Mouse (Mus musculus): ENCODE measurements around the gene Stxbp1. TPM values are rescaled to one million over a fixed set of nuclear protein-coding genes. Genes with fewer than 3 reads are reported as not detected.

The Stxbp1 gene
- polyA plus RNA-seq (2015; fragmentation: Nextera tagmentation; extraction: Ambion mirVana), result 24.2 and 45.3 TPM in 2 replicates

DNA sequence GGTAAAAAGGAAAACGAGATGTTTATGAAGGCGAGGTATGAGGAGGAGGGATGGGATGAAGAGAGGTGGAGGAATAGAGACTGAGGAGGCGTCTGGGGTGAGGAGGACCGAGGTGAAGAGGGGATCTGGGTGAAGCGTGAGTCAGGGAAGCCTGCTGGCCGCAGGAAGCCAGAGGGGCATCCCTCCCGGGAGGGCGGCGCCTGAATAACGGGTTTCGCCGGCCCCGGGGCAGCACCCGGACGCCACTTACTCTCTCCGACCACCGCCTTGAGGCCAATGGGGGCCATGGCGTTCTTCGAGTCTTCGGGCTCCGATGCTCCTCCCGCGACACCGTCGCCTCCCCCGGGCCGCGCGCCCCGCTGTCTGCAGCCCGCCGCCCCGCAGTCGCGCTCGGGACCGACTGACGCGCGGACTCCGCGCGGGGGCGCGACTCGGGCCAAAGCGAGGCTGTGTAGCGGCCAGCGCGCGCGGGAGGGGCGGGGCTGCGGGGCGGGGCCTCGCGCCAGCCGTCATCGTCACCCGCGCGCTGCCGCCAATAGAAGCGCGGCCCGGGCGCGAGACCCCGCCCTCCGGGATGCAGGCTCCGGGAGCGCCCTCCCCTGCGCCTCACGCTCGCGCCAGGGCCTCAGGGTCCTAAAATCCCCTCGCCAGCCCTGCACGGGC is at the start of gene Stxbp1:
Stxbp1 (minus strand) TSS at position 441 of the 663 bp plus-strand sequence.

DNA sequence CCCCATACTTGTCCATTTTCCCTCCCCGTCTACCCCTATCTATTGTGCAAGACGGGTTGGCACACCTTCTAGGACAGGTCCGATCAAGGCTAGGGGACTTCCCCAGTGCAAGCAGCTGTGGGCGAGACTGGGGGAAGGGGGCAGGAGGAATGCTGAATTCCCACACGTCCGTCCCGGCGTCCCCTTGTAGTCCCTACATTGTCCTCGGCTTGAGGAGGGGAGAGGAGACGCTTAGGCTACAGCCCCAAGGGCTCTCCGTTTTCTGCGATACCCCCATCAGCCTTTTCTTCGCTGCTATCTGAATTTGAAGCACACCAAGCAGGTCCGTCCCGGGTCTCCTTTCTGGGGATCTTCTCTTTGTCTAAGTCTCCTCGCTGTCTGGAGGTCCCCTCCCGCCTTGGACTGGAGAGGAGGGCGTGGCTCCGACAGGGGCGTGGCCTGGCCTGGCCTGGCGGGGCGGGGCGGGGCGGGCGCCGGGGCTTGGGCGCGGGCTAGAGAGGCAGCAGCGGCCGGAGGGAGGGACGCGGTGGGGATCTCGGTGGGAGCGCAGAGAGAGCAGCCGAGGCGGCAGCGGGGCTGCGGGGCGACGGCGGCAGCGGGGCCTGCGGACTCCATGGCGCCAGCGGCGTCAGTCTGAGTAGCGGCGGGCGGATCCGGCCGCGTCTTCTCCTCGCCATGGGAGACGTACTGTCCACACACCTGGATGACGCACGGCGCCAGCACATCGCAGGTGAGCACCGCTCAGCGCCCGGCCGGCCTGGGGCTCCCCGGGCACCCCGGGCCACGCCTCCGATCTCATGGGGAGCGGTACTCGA is 28.8 kb upstream of the Stxbp1 start, which contains the start of gene Fam129b:
Fam129b (plus strand) TSS at position 440 of the 815 bp plus-strand sequence.

DNA sequence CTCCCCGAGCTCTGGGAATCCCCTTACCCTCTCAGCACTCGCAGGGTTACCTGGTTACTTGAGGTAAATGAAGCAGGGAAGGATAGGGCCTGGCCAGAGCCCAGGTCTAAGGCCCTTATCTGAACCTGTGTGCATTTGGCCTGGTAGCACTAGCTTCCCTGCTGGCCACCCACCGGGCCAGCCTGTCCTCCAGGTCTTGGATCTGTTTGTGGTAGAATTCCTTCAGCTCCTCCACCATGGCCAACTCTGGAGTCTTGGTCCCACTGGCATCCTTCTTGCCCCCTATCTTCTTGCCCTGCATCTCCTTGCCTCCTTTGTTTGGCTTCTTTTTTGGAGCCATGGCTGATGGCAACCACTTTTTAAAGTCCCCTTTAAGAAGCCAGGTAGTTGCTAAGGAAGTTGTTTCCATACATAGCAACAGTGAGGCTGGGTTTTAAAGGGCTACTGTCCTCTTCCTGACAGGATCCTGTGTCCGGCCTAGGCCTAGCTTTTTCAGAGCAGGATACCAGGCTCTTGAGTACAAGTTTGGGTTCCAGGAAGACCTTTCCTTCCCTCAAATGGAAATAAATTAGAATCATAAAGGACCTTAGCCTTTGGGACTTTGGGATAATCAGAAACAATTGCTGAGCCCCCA is 62.9 kb downstream of the Stxbp1 start, which contains the start of gene Cfap157:
Cfap157 (minus strand) TSS at position 381 of the 634 bp plus-strand sequence.

DNA sequence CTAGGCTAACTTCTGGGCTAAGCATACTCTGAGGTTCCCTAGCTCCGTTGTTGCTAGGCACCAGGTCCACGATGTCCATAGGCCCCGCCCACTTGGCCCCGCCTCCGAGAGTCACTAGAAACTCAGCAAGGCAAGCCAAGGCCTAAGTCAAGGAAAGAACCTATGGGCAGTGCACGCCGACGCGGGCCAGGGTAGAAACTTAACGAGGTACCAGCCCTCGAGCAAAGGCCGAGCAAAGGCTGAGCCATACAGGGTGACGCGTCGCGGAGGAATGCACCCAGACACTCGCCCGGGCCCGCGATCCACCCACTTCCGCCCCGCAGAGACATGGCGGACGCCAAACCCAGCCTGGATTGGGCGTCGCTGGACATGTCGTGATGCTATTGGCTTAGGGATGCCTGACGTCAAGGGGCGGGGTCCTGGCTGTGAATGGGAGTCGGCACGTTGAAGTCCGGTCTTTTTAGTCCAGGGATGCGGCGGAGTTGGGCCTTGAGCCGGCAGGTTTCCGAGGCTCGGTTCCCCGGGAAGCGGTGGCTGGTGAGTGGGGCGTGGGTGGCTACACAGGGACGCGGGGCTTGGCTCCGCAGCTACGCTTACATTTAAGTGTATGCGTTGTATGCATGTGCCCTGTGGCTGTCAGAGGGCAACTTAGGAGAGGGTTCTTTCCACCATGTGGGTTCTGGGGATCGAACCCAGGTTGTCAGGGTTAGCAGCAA is 71.5 kb downstream of the Stxbp1 start, which contains the start of the genes Ttc16 and Ptrh1:
Ttc16 (minus strand) TSS at position 275 of the 716 bp plus-strand sequence.
Ptrh1 (plus strand) TSS at position 428 of the 716 bp plus-strand sequence.

DNA sequence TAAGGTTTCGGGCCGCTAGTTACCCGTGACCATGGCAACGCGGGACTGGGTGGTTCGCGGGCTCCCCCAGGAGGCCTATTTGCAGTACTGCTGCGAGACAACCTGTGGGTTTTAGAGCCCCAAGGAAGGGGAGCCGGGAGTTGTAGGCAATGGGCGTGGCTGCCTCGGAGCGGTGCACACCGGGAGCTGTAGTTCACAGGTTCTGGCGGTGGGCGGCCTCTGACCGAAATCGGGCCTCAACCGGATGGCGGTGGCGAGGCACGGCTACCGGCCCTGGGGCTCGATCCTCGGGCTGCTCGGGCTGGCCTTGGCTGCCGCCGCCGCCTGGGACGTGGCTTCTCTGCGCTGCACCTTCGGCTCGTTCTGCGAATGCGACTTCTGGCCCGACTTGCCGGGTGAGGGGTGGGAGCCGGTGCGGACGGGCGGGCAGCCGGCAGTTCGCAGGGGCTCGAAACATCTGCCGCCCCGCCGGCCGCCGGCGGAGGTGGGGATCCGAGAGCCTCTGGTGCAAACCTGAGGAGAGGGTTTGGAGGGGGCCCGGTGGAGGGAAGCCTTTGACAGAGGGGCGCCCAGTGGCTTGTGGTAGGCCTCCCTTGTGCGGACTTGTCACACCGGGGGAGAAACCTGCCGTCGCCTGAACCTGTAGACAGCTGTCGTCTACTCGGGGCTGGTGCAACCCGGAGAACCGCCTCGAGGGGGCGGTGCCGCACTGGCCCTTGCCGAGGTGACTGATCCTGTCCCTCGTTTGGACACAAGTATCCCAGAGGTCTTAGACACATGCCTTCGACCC is 89.8 kb downstream of the Stxbp1 start, which contains the start of gene Tor2a:
Tor2a (plus strand) TSS at position 179 of the 790 bp plus-strand sequence.

GRCm38 (mm10) chr2:32740916-32741272 is 106.2 kb downstream of the Stxbp1 start, which contains the start of gene 6330409D20Rik:
TSS of gene 6330409D20Rik (minus strand) at chr2:32741016.

Other genes with a start within 250 kb of the Stxbp1 start
- gene St6galnac6, start 247.5 kb downstream of the Stxbp1 start, polyA plus RNA-seq (2015; fragmentation: Nextera tagmentation; extraction: Ambion mirVana), result 21.6 and 31.5 TPM in 2 replicates
- 41.5 and 46.4 TPM in 2 replicates for gene Ak1, start 225.5 kb downstream of the Stxbp1 start, polyA plus RNA-seq (2015; fragmentation: Nextera tagmentation; extraction: Ambion mirVana)
- gene Eng, start 200.7 kb downstream of the Stxbp1 start, polyA plus RNA-seq (2015; fragmentation: Nextera tagmentation; extraction: Ambion mirVana), result 48.8 and 66.6 TPM in 2 replicates
- gene Fpgs, start 143.1 kb downstream of the Stxbp1 start, polyA plus RNA-seq (2015; fragmentation: Nextera tagmentation; extraction: Ambion mirVana), result 18.9 and 30.7 TPM in 2 replicates
- gene Cdk9, start 134.2 kb downstream of the Stxbp1 start, polyA plus RNA-seq (2015; fragmentation: Nextera tagmentation; extraction: Ambion mirVana), result 68.7 and 83.3 TPM in 2 replicates
- 23.3 and 23.8 TPM in 2 replicates for gene Sh2d3c, start 126.2 kb downstream of the Stxbp1 start, polyA plus RNA-seq (2015; fragmentation: Nextera tagmentation; extraction: Ambion mirVana)
- gene 6330409D20Rik, start 106.2 kb downstream of the Stxbp1 start, polyA plus RNA-seq (2015; fragmentation: Nextera tagmentation; extraction: Ambion mirVana), result 0.61 and 0.76 TPM in 2 replicates
- gene Tor2a, start 90.0 kb downstream of the Stxbp1 start, polyA plus RNA-seq (2015; fragmentation: Nextera tagmentation; extraction: Ambion mirVana), result 36.1 and 50.2 TPM in 2 replicates
- gene Ttc16, start 71.6 kb downstream of the Stxbp1 start, polyA plus RNA-seq (2015; fragmentation: Nextera tagmentation; extraction: Ambion mirVana), result 0.07 TPM in 1 of 2 replicates, not detected in the other
- 2.3 and 3.2 TPM in 2 replicates for gene Ptrh1, start 71.5 kb downstream of the Stxbp1 start, polyA plus RNA-seq (2015; fragmentation: Nextera tagmentation; extraction: Ambion mirVana)
- 0.11 TPM in 1 of 2 replicates, not detected in the other for gene Cfap157, start 62.8 kb downstream of the Stxbp1 start, polyA plus RNA-seq (2015; fragmentation: Nextera tagmentation; extraction: Ambion mirVana)
- gene Fam129b, start 28.9 kb upstream of the Stxbp1 start, polyA plus RNA-seq (2015; fragmentation: Nextera tagmentation; extraction: Ambion mirVana), result 22.0 and 34.5 TPM in 2 replicates
- gene Rpl12, start 114.3 kb upstream of the Stxbp1 start, polyA plus RNA-seq (2015; fragmentation: Nextera tagmentation; extraction: Ambion mirVana), result 137 and 195 TPM in 2 replicates
- gene Lrsam1, start 114.4 kb upstream of the Stxbp1 start, polyA plus RNA-seq (2015; fragmentation: Nextera tagmentation; extraction: Ambion mirVana), result 8.5 and 8.9 TPM in 2 replicates
- 18.7 and 30.2 TPM in 2 replicates for gene Slc2a8, start 134.8 kb upstream of the Stxbp1 start, polyA plus RNA-seq (2015; fragmentation: Nextera tagmentation; extraction: Ambion mirVana)